Mouse (Mus musculus) hindbrain, postnatal 0 days (tissue): ENCODE results near the gene Gbp5. TPM values are rescaled to one million over a fixed set of nuclear protein-coding genes. Genes with fewer than 3 reads are reported as not detected.
"Not testable (repeated sequence)": the region's sequence is repeated elsewhere in the genome, so short reads cannot be mapped to it uniquely, and the experiment has no call there.

Experiments used
- ATAC-seq: fragments of 200-750 bp; cut with Nextera tagmentation; 2 replicates; pipeline ENCODE4 v1.8.0; 2017; ENCODE audit warnings: mild to moderate bottlenecking, moderate TSS enrichment, moderate library complexity
- DNase-seq: peaks from one replicate; pipeline ENCODE4 v3.0.0-alpha.2; 2015; ENCODE audit warnings: low spot score
- H3K27ac ChIP-seq: fragments of 300-500 bp; sonication (generic); 2 replicates; pipeline ENCODE4 v1.5.1; 2014; ENCODE audit warnings: mild to moderate bottlenecking
- H3K27me3 ChIP-seq: fragments of 300-500 bp; sonication (generic); 2 replicates; pipeline ENCODE4 v1.6.1; 2014; ENCODE audit warnings: low read length, mixed read lengths; ENCODE audit not compliant: insufficient read depth
- H3K36me3 ChIP-seq: fragments of 300-500 bp; sonication (generic); 2 replicates; pipeline ENCODE4 v1.6.1; 2014; ENCODE audit warnings: low read length, mixed read lengths; ENCODE audit not compliant: insufficient read depth
- H3K4me1 ChIP-seq: fragments of 300-500 bp; sonication (generic); 2 replicates; pipeline ENCODE4 v1.6.1; 2014; ENCODE audit warnings: antibody characterized with exemption, low read length, mixed read lengths; ENCODE audit not compliant: insufficient read depth
- H3K4me2 ChIP-seq: fragments of 300-500 bp; sonication (generic); 2 replicates; pipeline ENCODE4 v1.6.1; 2014; ENCODE audit warnings: low read depth, mild to moderate bottlenecking, low read length, moderate library complexity, mixed read lengths
- H3K4me3 ChIP-seq: fragments of 300-500 bp; sonication (generic); 2 replicates; pipeline ENCODE4 v1.5.1; 2014; ENCODE audit warnings: low read length
- H3K9ac ChIP-seq: fragments of 300-500 bp; sonication (generic); replicated peaks from 2 replicates; pipeline ENCODE4 v1.6.1; 2014; ENCODE audit warnings: mild to moderate bottlenecking, low read length, moderate library complexity, mixed read lengths
- H3K9me3 ChIP-seq: fragments of 300-500 bp; sonication (generic); 2 replicates; pipeline ENCODE4 v1.6.1; 2016; ENCODE audit warnings: low read length, mixed read lengths
- CTCF ChIP-seq: IDR thresholded peaks from 2 replicates; pipeline ENCODE4 v1.5.1; 2016; ENCODE audit warnings: antibody characterized with exemption, control low read depth, low read depth
- WGBS: fragments of 180-500 bp; shearing (Covaris S2); extraction: QIAGEN DNeasy Blood & Tissue Kit; methylation state at CpG from one replicate; pipeline ENCODE4 v1.1.7; 2014; 5-methylcytosine and 5-hydroxymethylcytosine counted together
- polyA plus RNA-seq: library from polyadenylated mRNA; unstranded; fragments of >200 nt; fragmentation: Nextera tagmentation; extraction: Ambion mirVana; gene quantifications from 2 replicates; pipeline ENCODE4 v1.2.1, GENCODE M21; 2015
- total RNA-seq: library from RNA; depleted of rRNA; stranded (reverse); fragments of >200 nt; gene quantifications from 2 replicates; pipeline ENCODE4 v1.2.3, GENCODE M21; 2014; rRNA removed

Gene Gbp5
- total and polyA plus RNA-seq, 2 experiments from 2014 or later, result 0.37 to 0.55 TPM

DNA sequence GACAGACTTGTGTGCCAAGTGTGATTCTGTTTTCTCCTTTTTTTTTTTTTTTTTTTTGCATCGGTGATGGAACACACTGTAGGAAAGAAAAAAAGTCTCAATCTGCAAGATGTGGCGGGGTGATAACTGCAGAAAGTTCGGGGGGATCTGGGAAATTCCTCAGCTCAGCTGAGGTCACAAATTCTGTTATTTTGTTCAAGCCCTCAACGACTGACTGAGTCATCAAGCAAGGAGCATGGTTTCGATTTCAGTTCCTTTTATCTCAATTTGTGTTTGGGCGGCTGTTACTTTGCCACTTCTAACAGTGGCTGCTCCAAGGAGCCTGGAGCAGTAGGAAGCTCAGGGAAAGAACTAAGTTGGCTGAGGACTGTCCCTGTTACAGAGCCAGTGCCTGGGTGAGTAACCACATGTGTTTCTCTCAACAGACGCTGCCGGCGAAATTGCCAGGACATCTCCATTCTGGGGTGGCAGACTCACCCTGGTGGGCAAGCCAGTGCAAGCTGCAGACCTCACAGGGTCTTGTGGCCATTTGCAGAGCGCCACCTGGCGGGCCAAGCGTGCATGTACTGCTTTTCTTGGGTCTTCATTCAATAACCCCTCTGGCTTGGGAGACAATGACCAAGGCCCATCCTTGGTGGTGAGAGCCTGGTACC lies 66.6 kb downstream of the Gbp5 start:
- H3K9me3 ChIP-seq, result no peaks in the 10 kb centered on the region
- H3K4me3 ChIP-seq, result peak overlapping the region; percentile 25
- H3K27ac ChIP-seq, result peak overlapping the region; percentile 48; the same call in 1 of the 2 replicates
- WGBS, result 20% methylated on average over 12 of the region's 12 CpGs
- H3K36me3 ChIP-seq, result no peaks in the 10 kb centered on the region
- H3K4me1 ChIP-seq, result no peaks in the 10 kb centered on the region
- H3K9ac ChIP-seq, result no peak overlapping the region
- TF ChIP-seq CTCF, result peak; percentile 98
- H3K27me3 ChIP-seq, result no peaks in the 10 kb centered on the region
- ATAC-seq (peak; percentile 91), DNase-seq (peak; percentile 91)
- peak overlapping the region; percentile 45 for H3K4me2 ChIP-seq

GRCm38 (mm10) chr3:142561045-142561646 lies 67.4 kb downstream of the Gbp5 start:
- DNase-seq, result no peak
- Histone ChIP-seq H3K27me3 (no peaks in the 10 kb centered on the region), H3K27ac (no peak overlapping the region), H3K9me3 (no peaks in the 10 kb centered on the region), H3K4me1 (no peaks in the 10 kb centered on the region), H3K4me3 (no peak overlapping the region), H3K9ac (no peak overlapping the region), H3K4me2 (no peak overlapping the region), H3K36me3 (no peaks in the 10 kb centered on the region)
- TF ChIP-seq CTCF, result no peak
- WGBS, result 87% methylated on average over 14 of the region's 14 CpGs
- no peak for ATAC-seq

DNA sequence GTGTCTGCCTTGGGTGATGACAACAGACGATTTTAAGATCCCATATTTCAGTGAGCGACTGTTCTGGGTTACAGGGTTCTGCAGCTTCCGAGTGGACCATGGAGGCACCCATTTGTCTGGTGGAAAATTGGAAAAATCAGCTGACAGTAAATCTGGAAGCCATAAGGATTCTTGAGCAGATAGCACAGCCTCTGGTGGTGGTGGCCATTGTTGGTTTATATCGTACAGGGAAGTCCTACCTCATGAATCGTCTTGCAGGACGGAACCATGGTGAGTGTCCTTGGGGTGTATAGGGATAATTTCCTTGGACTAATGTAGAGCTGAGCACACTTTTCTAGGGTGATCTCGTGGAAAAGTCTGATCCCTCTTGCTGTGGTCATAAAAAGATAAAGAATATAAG lies 67.9 kb downstream of the Gbp5 start:
- 84% methylated on average over 7 of the region's 7 CpGs for WGBS
- H3K9me3 ChIP-seq, result no peaks in the 10 kb centered on the region

GRCm38 (mm10) chr3:142567490-142567889 lies 73.7 kb downstream of the Gbp5 start:
- not testable (repeated sequence) for H3K36me3 ChIP-seq, H3K4me3 ChIP-seq, H3K4me2 ChIP-seq, H3K27ac ChIP-seq, ATAC-seq, H3K27me3 ChIP-seq, H3K9ac ChIP-seq, DNase-seq, H3K9me3 ChIP-seq, H3K4me1 ChIP-seq
- WGBS, result 39% methylated on average over 5 of the region's 5 CpGs

More for the DNA sequence above, 67.9 kb downstream of the Gbp5 start:
- no peak for DNase-seq
- H3K4me1 ChIP-seq, result no peaks in the 10 kb centered on the region
- H3K4me2 ChIP-seq, result no peak overlapping the region
- H3K9ac ChIP-seq, result no peak overlapping the region
- H3K27me3 ChIP-seq, result no peaks in the 10 kb centered on the region
- no peaks in the 10 kb centered on the region for H3K36me3 ChIP-seq
- TF ChIP-seq CTCF, result no peak
- ATAC-seq, result no peak
- H3K27ac ChIP-seq, result no peak overlapping the region
- no peak overlapping the region for H3K4me3 ChIP-seq

DNA sequence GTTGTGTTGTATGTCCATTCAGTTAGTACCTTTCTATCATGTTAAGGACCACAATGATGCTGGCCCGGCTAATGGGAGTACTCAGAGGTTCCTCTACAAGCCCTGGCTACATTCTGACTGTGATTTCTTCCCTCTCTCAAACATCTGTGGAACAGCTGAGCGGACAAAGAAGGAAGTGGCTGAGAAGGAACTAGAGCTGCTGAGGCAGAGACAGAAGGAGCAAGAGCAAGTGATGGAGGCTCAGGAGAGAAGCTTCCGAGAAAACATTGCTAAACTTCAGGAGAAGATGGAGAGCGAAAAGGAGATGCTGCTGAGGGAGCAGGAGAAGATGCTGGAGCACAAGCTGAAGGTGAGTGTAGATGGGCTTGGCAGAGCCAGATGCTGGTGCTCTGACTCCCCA lies 77.0 kb downstream of the Gbp5 start:
- 96% methylated on average over 4 of the region's 4 CpGs for WGBS
- H3K4me1 ChIP-seq, result no peaks in the 10 kb centered on the region
- H3K4me3 ChIP-seq, result no peak overlapping the region
- no peaks in the 10 kb centered on the region for H3K27me3 ChIP-seq
- no peak for ATAC-seq
- TF ChIP-seq CTCF, result no peak
- DNase-seq, result no peak
- H3K9me3 ChIP-seq, result no peaks in the 10 kb centered on the region
- no peak overlapping the region for H3K4me2 ChIP-seq
- H3K27ac ChIP-seq, result no peak overlapping the region
- no peak overlapping the region for H3K9ac ChIP-seq
- H3K36me3 ChIP-seq, result no peaks in the 10 kb centered on the region

Other genes starting within 250 kb of the Gbp5 start
- gene Pdlim5, start 98.3 kb upstream of the Gbp5 start, total RNA-seq, result 24.4 and 29.7 TPM in 2 replicates
- 17.0 and 17.4 TPM in 2 replicates for gene Pdlim5, start 98.3 kb upstream of the Gbp5 start, polyA plus RNA-seq
- gene Gbp7, start 36.4 kb downstream of the Gbp5 start, total RNA-seq, result 1.9 and 2.8 TPM in 2 replicates
- 3.5 and 3.8 TPM in 2 replicates for gene Gbp7, start 36.4 kb downstream of the Gbp5 start, polyA plus RNA-seq
- gene Gbp3, start 66.0 kb downstream of the Gbp5 start, total RNA-seq, result 2.6 and 2.7 TPM in 2 replicates
- gene Gbp3, start 66.0 kb downstream of the Gbp5 start, polyA plus RNA-seq, result 2.4 and 3.9 TPM in 2 replicates
- gene Gbp2b, start 100.9 kb downstream of the Gbp5 start, total RNA-seq, result 0.31 TPM in 1 of 2 replicates, not detected in the other
- 0.18 and 0.24 TPM in 2 replicates for gene Gbp2b, start 100.9 kb downstream of the Gbp5 start, polyA plus RNA-seq
- gene Gbp2, start 126.6 kb downstream of the Gbp5 start, total RNA-seq, result 1.0 and 2.7 TPM in 2 replicates
- 1.3 TPM in 2 replicates for gene Gbp2, start 126.6 kb downstream of the Gbp5 start, polyA plus RNA-seq
- 2.7 and 8.2 TPM in 2 replicates for gene Kyat3, start 207.1 kb downstream of the Gbp5 start, total RNA-seq
- gene Kyat3, start 207.1 kb downstream of the Gbp5 start, polyA plus RNA-seq, result 8.3 and 9.8 TPM in 2 replicates